ENCODE assay signal across 8 mouse cellular contexts in the genomic region with DNA sequence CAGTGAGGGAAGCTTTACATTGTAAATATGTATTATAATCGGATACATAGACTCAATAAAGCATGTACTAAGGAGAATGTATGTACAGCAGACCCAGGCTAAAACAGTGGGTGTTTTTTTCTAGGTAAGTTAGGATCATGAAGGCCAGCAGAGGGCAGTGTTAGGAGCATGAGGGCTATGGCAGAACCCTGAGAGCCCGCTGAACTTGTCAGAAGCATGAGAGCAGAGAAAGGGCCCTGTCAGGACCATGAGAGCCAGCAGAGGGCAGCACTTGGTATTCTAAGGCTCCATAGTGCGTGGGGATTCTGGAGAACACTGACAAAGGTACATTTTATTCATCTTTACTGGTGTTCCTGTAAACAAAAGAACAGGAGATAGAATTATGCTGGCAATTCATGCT. TPM values are rescaled to one million over a fixed set of nuclear protein-coding genes. Genes with fewer than 3 reads are reported as not detected.
DNase-seq lines count a peak whose midpoint lies in the region; ATAC-seq lines count a peak whose summit lies in the region.

No protein-coding gene starts in this region.

- H3K27me3 ChIP-seq in hindbrain, embryonic 11.5 days (ENCODE audit: control insufficient read depth, insufficient read depth, low read length) = no peaks in the 10 kb centered on the region
- no peaks in the 10 kb centered on the region for H3K27me3 ChIP-seq in lung, embryonic 16.5 days (ENCODE audit: control insufficient read depth, insufficient read depth, low read depth, low read length)

- no peaks in the 10 kb centered on the region for H3K36me3 ChIP-seq in hindbrain, embryonic 11.5 days (ENCODE audit: control insufficient read depth, insufficient read depth, low read length)
- peaks cover 14% of the 10 kb centered on the region for H3K36me3 ChIP-seq in lung, embryonic 16.5 days (ENCODE audit: control insufficient read depth, insufficient read depth, low read length)

- H3K27ac ChIP-seq in hindbrain, embryonic 11.5 days (ENCODE audit: low read depth, low read length) = peak overlapping the region; percentile 25; the same call in 1 of the 2 replicates
- no peak overlapping the region for H3K27ac ChIP-seq in lung, embryonic 16.5 days (ENCODE audit: low read length)

- peak; percentile 95 for DNase-seq in MN1 (ENCODE audit: low spot score)
- peak; percentile 93 for DNase-seq in cerebellum, adult 9-10 months
- DNase-seq in hindbrain, embryonic 11.5 days (ENCODE audit: low spot score) = peak; percentile 99
- peak; percentile 94 for DNase-seq in layer of hippocampus, adult 9-11 months
- DNase-seq in ovary, postnatal 14 days (ENCODE audit: low spot score) = peak; percentile 88
- peak; percentile 88 to 94 for DNase-seq in thymus, postnatal 10 days (ENCODE audit: low spot score in 2 of 2)

- 10% methylated on average over 3 of the region's 3 CpGs for WGBS in hindbrain, embryonic 11.5 days
- WGBS in lung, embryonic 16.5 days = 5% methylated on average over 3 of the region's 3 CpGs

- no peaks in the 10 kb centered on the region for H3K9me3 ChIP-seq in hindbrain, embryonic 11.5 days (ENCODE audit: control insufficient read depth, low read length)
- no peaks in the 10 kb centered on the region for H3K9me3 ChIP-seq in lung, embryonic 16.5 days (ENCODE audit: control insufficient read depth, low read length)

- H3K4me2 ChIP-seq in hindbrain, embryonic 11.5 days (replicated peaks; ENCODE audit: low read depth, low read length) = no peak overlapping the region
- H3K4me2 ChIP-seq in lung, embryonic 16.5 days (ENCODE audit: low read depth, low read length) = no peak overlapping the region

- H3K4me1 ChIP-seq in hindbrain, embryonic 11.5 days (replicated peaks; ENCODE audit: control insufficient read depth, insufficient read depth, low read length) = no peaks in the 10 kb centered on the region; the same call in 1 of the 2 replicates
- peaks cover 9% of the 10 kb centered on the region for H3K4me1 ChIP-seq in lung, embryonic 16.5 days (replicated peaks; ENCODE audit: control insufficient read depth, insufficient read depth, low read length)

- H3K4me3 ChIP-seq in hindbrain, embryonic 11.5 days (ENCODE audit: low read depth, low read length) = no peak overlapping the region
- no peak overlapping the region for H3K4me3 ChIP-seq in lung, embryonic 16.5 days (ENCODE audit: low read length)

- peak; percentile 84 for ATAC-seq in frontal cortex, adult (ENCODE audit: low TSS enrichment)
- ATAC-seq in hindbrain, embryonic 11.5 days (ENCODE audit: low FRiP score) = peak; percentile 78
- ATAC-seq in lung, embryonic 16.5 days (ENCODE audit: low read depth) = peak; percentile 71

- H3K9ac ChIP-seq in hindbrain, embryonic 11.5 days (ENCODE audit: low read depth, low read length) = no peak overlapping the region
- H3K9ac ChIP-seq in lung, embryonic 16.5 days (ENCODE audit: low read length) = no peak overlapping the region

RNA-seq across cellular contexts. Expression of gene Ndufs1, which starts 4.4 kb away (rescaled TPM):
- polyA plus RNA-seq in hindbrain, embryonic 11.5 days (2014; fragmentation: Nextera tagmentation; extraction: Ambion mirVana) = 135 and 158 TPM in 2 replicates
- 123 and 131 TPM in 2 replicates for polyA plus RNA-seq in lung, embryonic 16.5 days (2015; fragmentation: Nextera tagmentation; extraction: Ambion mirVana)

RNA-seq across cellular contexts. Expression of gene Eef1b2, which starts 4.4 kb away (rescaled TPM):
- polyA plus RNA-seq in hindbrain, embryonic 11.5 days (2014; fragmentation: Nextera tagmentation; extraction: Ambion mirVana) = 511 and 534 TPM in 2 replicates
- polyA plus RNA-seq in lung, embryonic 16.5 days (2015; fragmentation: Nextera tagmentation; extraction: Ambion mirVana) = 461 and 480 TPM in 2 replicates

RNA-seq across cellular contexts. Expression of gene Gpr1, which starts 33.3 kb away (rescaled TPM):
- polyA plus RNA-seq in hindbrain, embryonic 11.5 days (2014; fragmentation: Nextera tagmentation; extraction: Ambion mirVana) = 0.08 and 0.27 TPM in 2 replicates
- polyA plus RNA-seq in lung, embryonic 16.5 days (2015; fragmentation: Nextera tagmentation; extraction: Ambion mirVana) = not detected in 2 replicates
